Mouse (Mus musculus) cerebellum, adult 18-20 months (tissue): ENCODE measurements around the gene Cdk4.

Experiments used
- DNase-seq, 2 experiments: peaks; one replicate each; pipeline ENCODE4 v3.0.0; 2021

The Cdk4 gene

GRCm38 (mm10) chr10:127100414-127100813 is 37.1 kb downstream of the Cdk4 start:
- DNase-seq, result no peak

GRCm38 (mm10) chr10:127101151-127101550 is 37.8 kb downstream of the Cdk4 start:
- no peak for DNase-seq

DNA sequence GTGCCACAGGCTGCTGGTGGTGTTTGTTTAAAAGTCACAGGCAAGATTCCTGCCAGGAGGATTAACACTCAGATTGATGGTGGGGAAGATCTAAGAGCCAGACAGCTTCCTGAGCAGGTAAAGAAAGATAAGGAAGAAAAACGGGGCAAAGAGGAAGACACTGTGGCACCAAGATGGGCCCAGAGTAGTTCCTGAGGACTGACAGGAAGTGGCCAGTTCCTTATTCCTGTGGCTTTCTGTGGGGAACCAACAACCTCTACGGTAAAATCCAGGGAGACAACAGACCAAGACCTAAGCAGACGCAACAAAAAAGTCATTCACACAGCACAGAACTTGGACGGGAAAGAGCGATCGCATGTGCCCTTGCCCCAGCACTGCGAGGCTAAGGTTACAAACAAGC is 40.3 kb downstream of the Cdk4 start:
- no peak for DNase-seq

GRCm38 (mm10) chr10:127107563-127108261 is 44.4 kb downstream of the Cdk4 start:
- DNase-seq, result no peak

GRCm38 (mm10) chr10:127108262-127108583 is 44.9 kb downstream of the Cdk4 start:
- DNase-seq, result no peak

- no peak for DNase-seq
Measured at GRCm38 (mm10) chr10:127111001-127111887, 47.9 kb downstream of the Cdk4 start.

DNA sequence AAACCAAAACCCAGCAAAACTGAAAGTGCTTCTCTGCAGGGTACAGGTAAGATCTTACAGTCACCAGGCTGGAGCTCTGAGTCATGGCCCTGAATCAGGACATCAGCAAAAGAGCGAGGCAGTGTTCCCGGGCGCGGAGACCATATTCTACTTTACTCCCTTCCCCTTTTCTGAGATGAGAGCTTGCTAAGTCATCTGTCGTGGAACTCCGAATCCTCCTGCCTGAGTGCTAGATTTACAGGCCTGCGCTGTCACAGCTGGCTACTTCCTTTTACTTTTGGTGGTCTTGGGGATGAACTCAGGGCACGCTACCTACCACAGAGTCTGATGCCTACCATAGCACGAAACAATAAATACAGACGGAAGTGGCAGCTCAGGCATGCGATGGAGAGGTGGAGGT is 51.1 kb downstream of the Cdk4 start:
- no peak for DNase-seq

DNA sequence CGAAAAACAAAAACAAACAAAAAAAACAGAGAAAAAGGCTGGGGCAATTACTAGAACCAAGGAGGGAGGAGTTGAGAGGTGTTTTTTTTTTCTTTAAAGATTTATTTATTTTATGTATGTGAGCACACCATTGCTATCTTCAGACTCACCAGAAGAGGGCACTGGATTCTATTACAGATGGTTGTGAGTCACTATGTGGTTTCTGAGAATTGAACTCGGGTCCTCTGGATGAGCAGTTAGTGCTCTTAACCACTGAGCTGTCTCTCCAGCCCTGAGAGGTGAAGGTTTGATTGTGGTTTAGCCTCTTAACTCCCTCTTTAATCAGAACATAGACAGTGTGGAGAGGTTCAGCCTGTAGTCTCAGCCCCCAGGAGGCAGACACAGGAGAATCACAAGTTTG is 51.7 kb downstream of the Cdk4 start:
- no peak for DNase-seq
